ENCODE assay signal across 21 mouse cellular contexts in genomic region chr8:125604817-125605512, GRCm38 (mm10). TPM values are rescaled to one million over a fixed set of nuclear protein-coding genes. Genes with fewer than 3 reads are reported as not detected.
DNase-seq lines count a peak whose midpoint lies in the region; ATAC-seq and TF ChIP-seq lines count a peak whose summit lies in the region.
"Had no signal": no experiment of that assay in that cellular context is flagged by ENCODE, and none has a peak within 500 bp of the region (broad histone marks: within the 10 kb centered on the region; RNA-seq: fewer than 3 reads in every experiment).

No protein-coding gene starts in this region.

- no peak for TF ChIP-seq EP300 in lung, postnatal 0 days (IDR thresholded peaks at IDR 0.05)

- no peak for TF ChIP-seq POLR2A in small intestine, adult 2 months (IDR thresholded peaks at IDR 0.05; ENCODE audit: low read depth, low read length)

- H3K4me3 ChIP-seq in lung, postnatal 0 days (ENCODE audit: low read depth, low read length): no peak overlapping the region
- H3K4me3 ChIP-seq in small intestine, adult 2 months (ENCODE audit: low read depth, low read length): no peak overlapping the region
- H3K4me3 ChIP-seq: embryonic facial prominence, embryonic 12.5 days; gastrocnemius, adult 2 months; hindbrain, embryonic 15.5 days; liver, embryonic 12.5 days; lung, embryonic 15.5 days had no signal

- no peak overlapping the region for H3K9ac ChIP-seq in lung, postnatal 0 days (replicated peaks; ENCODE audit: low read depth)
- H3K9ac ChIP-seq: embryonic facial prominence, embryonic 12.5 days; forebrain, postnatal 0 days; hindbrain, embryonic 15.5 days; liver, embryonic 12.5 days; lung, embryonic 15.5 days had no signal

- no peaks in the 10 kb centered on the region for H3K36me3 ChIP-seq in lung, postnatal 0 days (ENCODE audit: insufficient read depth, low read length)
- H3K36me3 ChIP-seq in small intestine, adult 2 months (ENCODE audit: control insufficient read depth, insufficient read depth, low read length): no peaks in the 10 kb centered on the region
- H3K36me3 ChIP-seq: embryonic facial prominence, embryonic 12.5 days; hindbrain, embryonic 15.5 days; liver, embryonic 12.5 days; lung, embryonic 15.5 days had no signal

- 62% methylated on average over 8 of the region's 8 CpGs for WGBS in lung, postnatal 0 days
- 21% methylated on average over 8 of the region's 8 CpGs for WGBS in small intestine, adult 2 months

- ATAC-seq in lung, postnatal 0 days: peak; percentile 41; the same call in 1 of the 2 replicates
- ATAC-seq: forebrain, postnatal 0 days; liver, embryonic 12.5 days; midbrain, embryonic 16.5 days had no signal

- DNase-seq in heart, adult 11 months: peak; percentile 83
- no peak for DNase-seq in heart, postnatal 4 days
- no peak for DNase-seq in lung, postnatal 0 days (ENCODE audit: low spot score)
- DNase-seq in lung, postnatal 25 days (ENCODE audit: low spot score): no peak
- DNase-seq in R1 (ENCODE audit: low read depth, low spot score): peak; percentile 69
- DNase-seq in layer of hippocampus, postnatal 25 days (ENCODE audit: extremely low spot score in 1 of 2, low spot score in 1 of 2): no peak
- DNase-seq in urinary bladder, adult 18-20 months (ENCODE audit: low spot score in 2 of 2): no peak
- DNase-seq: adrenal gland, adult 8-10 months; cerebellum, postnatal 25 days; forebrain, postnatal 0 days; gastrocnemius, adult 2 months; heart, postnatal 14 days; kidney, adult 9 months; right cerebral cortex, postnatal 14 days; thymus, postnatal 25 days had no signal

- H3K9me3 ChIP-seq in lung, postnatal 0 days (ENCODE audit: low read length): no peaks in the 10 kb centered on the region
- H3K9me3 ChIP-seq: embryonic facial prominence, embryonic 12.5 days; hindbrain, embryonic 15.5 days; liver, embryonic 12.5 days; lung, embryonic 15.5 days had no signal

- H3K4me2 ChIP-seq in lung, postnatal 0 days (replicated peaks; ENCODE audit: low read depth, low read length): no peak overlapping the region
- H3K4me2 ChIP-seq: embryonic facial prominence, embryonic 12.5 days; hindbrain, embryonic 15.5 days; liver, embryonic 12.5 days; lung, embryonic 15.5 days had no signal

- H3K27ac ChIP-seq in lung, postnatal 0 days (ENCODE audit: low read length): no peak overlapping the region
- 0 out of 2 replicates have a peak overlapping the region, but pooled peaks have one; percentile 3 for H3K27ac ChIP-seq in small intestine, adult 2 months (ENCODE audit: insufficient read depth, low read depth, low read length)
- H3K27ac ChIP-seq: embryonic facial prominence, embryonic 12.5 days; gastrocnemius, adult 2 months; hindbrain, embryonic 15.5 days; liver, embryonic 12.5 days; lung, embryonic 15.5 days had no signal

- H3K4me1 ChIP-seq in lung, postnatal 0 days (ENCODE audit: insufficient read depth, low read depth, low read length): peaks cover 4% of the 10 kb centered on the region; the same call in 1 of the 2 replicates
- peaks cover 9% of the 10 kb centered on the region; the same call in 1 of the 2 replicates for H3K4me1 ChIP-seq in small intestine, adult 2 months (ENCODE audit: control insufficient read depth, insufficient read depth, insufficient read length, low read length)
- H3K4me1 ChIP-seq: embryonic facial prominence, embryonic 12.5 days; hindbrain, embryonic 15.5 days had no signal

- H3K27me3 ChIP-seq in lung, postnatal 0 days (replicated peaks; ENCODE audit: insufficient read depth, low read length): 0 out of 2 replicates have a peak, but pooled peaks cover under 1% of the 10 kb centered on the region
- no peaks in the 10 kb centered on the region for H3K27me3 ChIP-seq in small intestine, adult 2 months (ENCODE audit: control insufficient read depth, insufficient read depth, low read length)
- H3K27me3 ChIP-seq: embryonic facial prominence, embryonic 12.5 days; hindbrain, embryonic 15.5 days; liver, embryonic 12.5 days; lung, embryonic 15.5 days had no signal

- no peak for TF ChIP-seq CTCF in lung, postnatal 0 days (IDR thresholded peaks at IDR 0.05)
- TF ChIP-seq CTCF in small intestine, adult 2 months (IDR thresholded peaks at IDR 0.05; ENCODE audit: extremely low read depth, insufficient read length, insufficient replicate concordance, low read depth, low read length): no peak

RNA-seq across cellular contexts. Expression of gene Sipa1l2, which starts 35.4 kb away (rescaled TPM):
- total RNA-seq in heart, postnatal 4 days (2021): 10 to 100 TPM; 70.1 to 72.6 TPM
- polyA plus RNA-seq in lung, postnatal 0 days (2015; fragmentation: Nextera tagmentation; extraction: Ambion mirVana): 9.4 and 11.1 TPM in 2 replicates
- polyA plus RNA-seq in small intestine, adult 2 months (2012; rRNA removed): 6.3 and 9.7 TPM in 2 replicates
- 10 to 100 TPM; 62.1 to 62.7 TPM for total RNA-seq in layer of hippocampus, postnatal 25 days (2021)

Comparison
In these comparisons a context has a peak if more than half of its experiments do, and no peak if none do; other contexts are left out.
1. DNase-seq: peak in heart, adult 11 months (single experiment) and R1 (single experiment); none in heart, postnatal 4 days (single experiment), lung, postnatal 0 days (single experiment), lung, postnatal 25 days (single experiment), layer of hippocampus, postnatal 25 days (0 of 2) and urinary bladder, adult 18-20 months (0 of 2).